Mouse (Mus musculus): ENCODE results near the gene Zfp418.
"Not testable (repeated sequence)": the region's sequence is repeated elsewhere in the genome, so short reads cannot be mapped to it uniquely, and the experiment has no call there.

Zfp418 gene

DNA sequence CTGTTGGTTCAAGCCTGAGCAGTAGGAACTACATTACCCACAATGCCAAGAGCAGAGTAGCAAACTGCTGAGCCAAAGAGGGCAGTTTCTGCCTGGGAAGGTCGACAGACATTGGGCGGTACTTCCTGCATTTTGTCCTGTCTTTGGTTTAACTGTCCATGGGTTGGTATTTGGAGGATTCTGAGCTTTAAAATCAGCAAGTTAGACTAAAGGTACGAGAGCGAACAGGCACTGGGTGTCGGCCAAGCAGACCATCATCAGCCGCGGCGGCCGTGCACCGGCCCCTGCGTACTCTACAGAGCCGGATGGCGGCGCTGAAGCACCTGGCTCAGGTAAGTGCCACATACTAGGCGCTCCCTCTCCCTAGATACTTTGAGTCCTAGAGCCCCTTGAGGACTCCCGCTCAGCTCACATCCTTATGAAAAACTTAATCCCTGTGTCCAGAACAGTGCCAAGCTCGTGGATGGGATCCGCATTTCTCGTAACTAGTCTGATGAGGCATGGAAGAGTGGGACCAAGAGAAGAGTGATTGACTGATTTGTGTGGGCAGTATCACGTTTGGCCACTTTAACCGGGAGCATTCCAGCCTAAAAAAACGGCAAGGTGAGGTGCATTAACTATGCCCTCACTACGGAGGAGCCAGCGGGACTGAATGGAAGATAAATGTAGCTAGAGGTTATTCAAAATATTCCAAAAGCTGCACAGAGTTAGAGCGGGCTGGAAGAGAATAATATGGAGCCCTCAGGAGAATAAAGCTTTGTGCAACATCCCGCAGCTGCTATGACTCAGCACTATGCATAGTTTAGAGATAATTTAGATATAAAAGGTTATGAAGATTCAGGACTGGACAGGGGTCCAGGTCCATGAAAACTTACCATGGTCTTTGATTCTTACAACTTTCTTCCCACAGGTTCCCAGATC is at the start of gene Zfp418:
Gene Zfp418 (plus strand): TSS at position 104 of the 921 bp plus-strand sequence.
- DNase-seq (ENCODE audit: low spot score): peak; percentile 31

GRCm38 (mm10) chr7:7121602-7121980 is 49.5 kb upstream of the Zfp418 start:
- DNase-seq (ENCODE audit: low spot score): no peak

- DNase-seq (ENCODE audit: low spot score): not testable (repeated sequence)
These were observed 40.5 kb upstream of the Zfp418 start for GRCm38 (mm10) chr7:7130491-7131124.

DNA sequence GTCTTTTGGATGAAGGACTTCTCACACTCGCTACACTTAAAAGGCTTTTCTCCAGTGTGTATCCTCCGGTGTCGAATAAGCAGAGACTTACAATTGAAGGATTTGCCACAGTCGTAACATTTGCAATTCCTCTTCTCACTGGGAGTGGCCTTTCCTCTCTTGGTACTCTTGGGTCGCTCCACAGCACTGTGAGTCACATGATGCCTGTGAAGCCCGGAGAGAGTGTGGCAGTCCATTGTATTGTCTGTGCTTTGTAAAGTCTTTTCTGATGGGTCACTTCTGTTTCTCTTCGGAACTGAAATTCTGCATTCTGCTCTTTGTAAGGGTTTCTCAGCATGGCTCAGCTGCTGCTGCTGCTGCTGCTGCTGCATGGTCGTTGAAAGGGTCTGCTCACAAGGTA is 38.4 kb upstream of the Zfp418 start:
- no peak for DNase-seq (ENCODE audit: low spot score)

- DNase-seq (ENCODE audit: low spot score): peak; percentile 24
These were observed 34.7 kb upstream of the Zfp418 start, which contains the start of gene Zfp773 for GRCm38 (mm10) chr7:7136379-7136866. TSS of gene Zfp773 (minus strand) at chr7:7136755.

DNA sequence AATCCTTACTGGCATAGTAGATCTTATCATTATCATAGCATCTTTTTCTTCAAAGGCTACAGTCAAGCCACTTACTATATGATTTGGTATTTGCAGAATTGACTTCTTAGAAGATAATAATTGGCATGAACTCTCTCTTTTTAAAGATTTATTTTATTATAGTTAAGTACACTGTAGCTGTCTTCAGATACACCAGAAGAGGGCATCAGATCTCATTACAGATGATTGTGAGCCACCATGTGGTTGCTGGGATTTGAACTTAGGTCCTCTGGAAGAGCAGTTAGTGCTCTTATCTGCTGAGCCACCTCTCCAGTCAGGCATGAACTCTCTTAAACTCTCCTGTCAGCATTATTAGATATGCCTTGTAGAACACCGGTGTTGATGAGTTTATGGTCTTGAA is 26.9 kb upstream of the Zfp418 start:
- no peak for DNase-seq (ENCODE audit: low spot score)

DNA sequence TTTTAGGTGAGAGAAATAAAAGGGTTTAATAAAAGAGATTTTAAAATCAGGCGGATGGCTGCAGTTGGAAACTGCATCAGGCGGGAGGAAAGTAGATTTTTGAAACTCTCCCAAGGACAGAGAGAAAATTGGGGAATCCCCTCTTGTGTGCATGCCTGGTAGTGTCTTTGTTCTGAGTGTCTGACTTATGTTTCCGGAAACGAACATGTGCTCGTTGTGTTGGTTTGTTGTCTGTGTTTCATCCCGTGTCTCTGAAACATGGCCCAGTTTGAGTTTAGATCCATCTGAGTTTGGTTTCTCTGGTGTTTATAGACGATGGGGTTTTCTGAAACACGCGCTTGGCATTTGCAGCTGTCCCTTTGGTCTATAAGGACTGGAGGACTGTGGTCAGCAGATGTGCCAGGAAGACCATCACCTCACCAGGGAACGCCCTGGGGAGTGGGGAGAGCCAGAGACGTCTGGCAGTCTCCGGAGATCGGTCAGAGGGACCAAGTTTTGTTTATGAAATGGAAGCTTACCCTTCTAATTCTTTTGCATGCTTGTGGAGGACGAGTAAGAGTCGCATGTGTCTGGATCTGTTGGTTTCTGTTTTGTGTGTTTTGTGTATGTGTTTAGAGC is 25.0 kb upstream of the Zfp418 start:
- no peak for DNase-seq (ENCODE audit: low spot score)

DNA sequence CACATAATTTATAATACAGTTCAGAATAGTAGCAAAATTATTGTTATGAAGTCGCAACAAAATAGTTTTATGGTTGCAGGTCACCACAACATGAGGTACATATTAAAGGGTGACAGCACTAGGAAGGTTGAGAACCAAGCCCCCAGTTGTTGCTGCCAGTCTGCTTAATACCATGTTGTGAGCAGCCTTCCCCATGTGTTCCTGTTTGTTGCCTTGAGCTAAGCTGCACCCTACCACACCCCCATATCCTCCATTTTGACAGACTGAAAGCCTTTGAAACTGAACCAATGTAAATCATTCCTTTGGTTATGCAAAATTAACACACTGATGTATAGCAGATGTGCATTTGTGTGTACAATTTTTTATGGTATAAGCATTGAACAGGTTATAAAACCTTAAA is 14.8 kb downstream of the Zfp418 start:
- no peak for DNase-seq (ENCODE audit: low spot score)

GRCm38 (mm10) chr7:7187417-7188190 is 16.5 kb downstream of the Zfp418 start:
- no peak for DNase-seq (ENCODE audit: low spot score)

GRCm38 (mm10) chr7:7188191-7188942 is 17.2 kb downstream of the Zfp418 start:
- peak; percentile 67 for DNase-seq (ENCODE audit: low spot score)

GRCm38 (mm10) chr7:7209313-7210151 is 38.4 kb downstream of the Zfp418 start, which contains the start of gene Zfp772:
TSS of gene Zfp772 (minus strand) at chr7:7209998.
- peak; percentile 17 for DNase-seq (ENCODE audit: low spot score)

All from urinary bladder, postnatal 25 days (tissue).